In genomic region chr2:164874239-164874769, GRCm38 (mm10) we compare ENCODE assay signal across 8 mouse cellular contexts. TPM values are rescaled to one million over a fixed set of nuclear protein-coding genes. Genes with fewer than 3 reads are reported as not detected.
A peak's percentile ranks its signal among the peaks of the same experiment; 100 is the strongest.
DNase-seq lines count a peak whose midpoint lies in the region; ATAC-seq lines count a peak whose summit lies in the region.

No protein-coding gene starts in this region.

- intact Hi-C loops in heart, postnatal 14 days (cut with DNase I): no loop called here

- H3K9me3 ChIP-seq in limb, embryonic 10.5 days (replicated peaks): no peaks in the 10 kb centered on the region
- H3K9me3 ChIP-seq in stomach, embryonic 16.5 days (replicated peaks; ENCODE audit: control insufficient read depth, low read length): no peaks in the 10 kb centered on the region

- WGBS in limb, embryonic 10.5 days: 22% methylated on average over 1 of the region's 1 CpGs
- 29% methylated on average over 1 of the region's 1 CpGs for WGBS in stomach, embryonic 16.5 days

- no peak overlapping the region for H3K4me2 ChIP-seq in stomach, embryonic 16.5 days (ENCODE audit: low read depth, low read length)

- H3K4me1 ChIP-seq in limb, embryonic 10.5 days: peaks cover 25% of the 10 kb centered on the region
- H3K4me1 ChIP-seq in stomach, embryonic 16.5 days (ENCODE audit: control insufficient read depth, insufficient read depth, low read length): peaks cover 23% of the 10 kb centered on the region

- H3K9ac ChIP-seq in stomach, embryonic 16.5 days (ENCODE audit: low read length): peak overlapping the region; percentile 50

- H3K27ac ChIP-seq in limb, embryonic 10.5 days: peak overlapping the region; percentile 8; the same call in 1 of the 2 replicates
- H3K27ac ChIP-seq in stomach, embryonic 16.5 days (ENCODE audit: low read length): peak overlapping the region; percentile 83

- no peaks in the 10 kb centered on the region for H3K27me3 ChIP-seq in limb, embryonic 10.5 days (ENCODE audit: low read depth, poor library complexity, severe bottlenecking)
- no peaks in the 10 kb centered on the region for H3K27me3 ChIP-seq in stomach, embryonic 16.5 days (ENCODE audit: control insufficient read depth, insufficient read depth, low read length)

- H3K36me3 ChIP-seq in limb, embryonic 10.5 days: peaks cover 7% of the 10 kb centered on the region
- H3K36me3 ChIP-seq in stomach, embryonic 16.5 days (ENCODE audit: control insufficient read depth, insufficient read depth, low read length): no peaks in the 10 kb centered on the region

- H3K4me3 ChIP-seq in limb, embryonic 10.5 days: no peak overlapping the region
- H3K4me3 ChIP-seq in stomach, embryonic 16.5 days (replicated peaks; ENCODE audit: low read length): no peak overlapping the region

- no peak for ATAC-seq in stomach, embryonic 16.5 days (ENCODE audit: insufficient read depth, low FRiP score)
- no peak for ATAC-seq in activated CD4-positive, CD25-positive, alpha-beta regulatory T cell, adult 4 months

- DNase-seq in 3T3-L1 (ENCODE audit: low read depth, low spot score) (peak; percentile 50), R1 (ENCODE audit: low read depth, low spot score) (peak; percentile 70)
- DNase-seq in heart, postnatal 14 days: peak; percentile 54 to 57
- DNase-seq in limb, embryonic 10.5 days (ENCODE audit: low spot score): no peak
- no peak for DNase-seq in layer of hippocampus, adult 8-10 months (ENCODE audit: low spot score in 2 of 2)
- no peak for DNase-seq in cerebellum, adult 11 months

RNA-seq across cellular contexts. Expression of gene Pcif1, which starts 4.8 kb away (rescaled TPM):
- 10 to 100 TPM; 33.0 to 33.6 TPM for total RNA-seq in heart, postnatal 14 days (2021)
- polyA plus RNA-seq in limb, embryonic 10.5 days (2016; fragmentation: Nextera tagmentation; extraction: Ambion mirVana): 73.7 and 86.7 TPM in 2 replicates
- 58.6 and 69.6 TPM in 2 replicates for polyA plus RNA-seq in stomach, embryonic 16.5 days (2015; fragmentation: Nextera tagmentation; extraction: Ambion mirVana)
- total RNA-seq in layer of hippocampus, adult 8-10 months (2022): 10 to 100 TPM; 40.5 to 62.8 (median 49.0) TPM
- 100 to 1,000 TPM; 102 to 122 TPM for polyA plus RNA-seq in activated CD4-positive, CD25-positive, alpha-beta regulatory T cell, adult 4 months (2017; shearing (Covaris generic))

RNA-seq across cellular contexts. Expression of gene Pltp, which starts 16.8 kb away (rescaled TPM):
- total RNA-seq in heart, postnatal 14 days (2021): 10 to 100 TPM; 43.7 to 58.5 TPM
- polyA plus RNA-seq in limb, embryonic 10.5 days (2016; fragmentation: Nextera tagmentation; extraction: Ambion mirVana): 20.2 and 24.9 TPM in 2 replicates
- polyA plus RNA-seq in stomach, embryonic 16.5 days (2015; fragmentation: Nextera tagmentation; extraction: Ambion mirVana): 60.1 and 76.5 TPM in 2 replicates
- total RNA-seq in layer of hippocampus, adult 8-10 months (2022): 100 to 1,000 TPM in 2 of 4 experiments, 10 to 100 TPM in 2; 81.0 to 114 (median 96.0) TPM
- 1 to 10 TPM in 1 of 2 experiments, under 1 TPM in 1; 0.87 to 1.0 TPM for polyA plus RNA-seq in activated CD4-positive, CD25-positive, alpha-beta regulatory T cell, adult 4 months (2017; shearing (Covaris generic))

RNA-seq across cellular contexts. Expression of gene Zfp335, which starts 37.3 kb away (rescaled TPM):
- 10 to 100 TPM; 10.7 to 10.8 TPM for total RNA-seq in heart, postnatal 14 days (2021)
- polyA plus RNA-seq in limb, embryonic 10.5 days (2016; fragmentation: Nextera tagmentation; extraction: Ambion mirVana): 18.0 and 21.3 TPM in 2 replicates
- polyA plus RNA-seq in stomach, embryonic 16.5 days (2015; fragmentation: Nextera tagmentation; extraction: Ambion mirVana): 11.3 and 12.4 TPM in 2 replicates
- 10 to 100 TPM; 24.8 to 33.0 (median 29.0) TPM for total RNA-seq in layer of hippocampus, adult 8-10 months (2022)
- 1 to 10 TPM; 6.7 to 9.0 TPM for polyA plus RNA-seq in activated CD4-positive, CD25-positive, alpha-beta regulatory T cell, adult 4 months (2017; shearing (Covaris generic))

RNA-seq across cellular contexts. Expression of gene Neurl2, which starts 41.0 kb away (rescaled TPM):
- total RNA-seq in heart, postnatal 14 days (2021): 10 to 100 TPM; 34.6 to 34.7 TPM
- 4.0 and 6.9 TPM in 2 replicates for polyA plus RNA-seq in limb, embryonic 10.5 days (2016; fragmentation: Nextera tagmentation; extraction: Ambion mirVana)
- 7.2 and 7.9 TPM in 2 replicates for polyA plus RNA-seq in stomach, embryonic 16.5 days (2015; fragmentation: Nextera tagmentation; extraction: Ambion mirVana)
- total RNA-seq in layer of hippocampus, adult 8-10 months (2022): 1 to 10 TPM; 1.6 to 4.9 (median 3.6) TPM
- polyA plus RNA-seq in activated CD4-positive, CD25-positive, alpha-beta regulatory T cell, adult 4 months (2017; shearing (Covaris generic)): under 1 TPM in 1 of 2 experiments, not detected in 1; 0.69 TPM

RNA-seq across cellular contexts. Expression of gene Ctsa, which starts 41.6 kb away (rescaled TPM):
- 100 to 1,000 TPM in 1 of 2 experiments, 10 to 100 TPM in 1; 97.7 to 103 TPM for total RNA-seq in heart, postnatal 14 days (2021)
- polyA plus RNA-seq in limb, embryonic 10.5 days (2016; fragmentation: Nextera tagmentation; extraction: Ambion mirVana): 93.0 and 105 TPM in 2 replicates
- 159 and 162 TPM in 2 replicates for polyA plus RNA-seq in stomach, embryonic 16.5 days (2015; fragmentation: Nextera tagmentation; extraction: Ambion mirVana)
- 100 to 1,000 TPM in 3 of 4 experiments, 10 to 100 TPM in 1; 96.9 to 242 (median 147) TPM for total RNA-seq in layer of hippocampus, adult 8-10 months (2022)
- polyA plus RNA-seq in activated CD4-positive, CD25-positive, alpha-beta regulatory T cell, adult 4 months (2017; shearing (Covaris generic)): 100 to 1,000 TPM; 215 to 216 TPM

Comparison
In these comparisons a context has a peak if more than half of its experiments do, and no peak if none do; other contexts are left out.
1. DNase-seq: peak in 3T3-L1 (single experiment), R1 (single experiment) and heart, postnatal 14 days (2 of 2); none in limb, embryonic 10.5 days (single experiment), layer of hippocampus, adult 8-10 months (0 of 2) and cerebellum, adult 11 months (single experiment).
2. RNA of gene Pltp, which starts 16.8 kb away (polyA plus RNA-seq): 60.1 to 76.5 TPM in stomach, embryonic 16.5 days and 20.2 to 24.9 TPM in limb, embryonic 10.5 days; 0.87 to 1.0 TPM in activated CD4-positive, CD25-positive, alpha-beta regulatory T cell, adult 4 months; every median in the first group is over 10 times any median in the second.